Comparison of ENCODE assay signal across 8 mouse cellular contexts in the genomic region with DNA sequence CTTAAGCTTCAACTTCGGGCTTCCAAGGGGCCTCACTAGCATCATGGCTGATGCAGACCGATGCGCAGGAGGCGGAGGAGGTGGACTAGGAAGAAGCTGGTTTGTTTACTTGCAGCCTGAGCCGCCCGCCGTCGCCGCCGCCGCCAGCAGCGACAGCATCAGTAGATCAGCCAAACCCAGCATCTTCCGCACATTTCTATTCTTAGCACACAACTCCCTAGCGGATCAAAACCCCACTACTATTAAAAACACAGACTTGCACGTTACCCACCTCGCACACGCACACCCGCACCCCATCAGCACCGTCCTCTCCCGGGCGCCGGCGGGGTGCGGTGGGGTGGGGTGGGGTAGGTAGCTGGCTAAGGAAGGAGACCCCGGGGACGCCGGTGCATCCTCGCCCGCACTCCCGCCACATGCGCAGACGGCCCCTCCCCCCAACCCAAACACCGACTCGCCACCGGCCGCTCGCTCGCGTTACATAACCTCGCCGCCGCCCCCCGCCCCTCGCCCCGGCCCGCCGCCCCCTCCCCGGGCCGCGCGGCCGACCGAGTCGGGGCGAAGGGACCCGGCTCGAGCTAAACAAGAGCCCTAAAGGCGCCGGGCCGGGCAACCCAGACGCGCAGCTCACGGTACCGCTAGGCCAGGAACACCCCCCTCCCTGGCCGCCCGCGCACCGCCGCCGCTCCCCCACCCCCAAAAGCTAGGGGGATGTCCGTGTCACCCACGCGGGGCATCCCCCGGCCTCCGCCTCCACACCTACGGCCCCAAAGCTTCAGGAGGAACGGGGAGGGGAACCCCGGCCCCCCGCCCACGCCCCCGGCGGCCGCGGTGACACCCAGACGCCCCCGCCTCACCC. TPM values are rescaled to one million over a fixed set of nuclear protein-coding genes. Genes with fewer than 3 reads are reported as not detected.
DNase-seq lines count a peak whose midpoint lies in the region; ATAC-seq and TF ChIP-seq lines count a peak whose summit lies in the region.

No protein-coding gene starts in this region.

- H3K4me3 ChIP-seq in bone marrow macrophage, adult 2 months (ENCODE audit: insufficient read depth, low read length), result peak overlapping the region; percentile 57
- H3K4me3 ChIP-seq in erythroblast, embryonic 14.5 days (replicated peaks), result peak overlapping the region; percentile 71
- peak overlapping the region; percentile 81 for H3K4me3 ChIP-seq in heart, embryonic 12.5 days
- H3K4me3 ChIP-seq in kidney, postnatal 0 days (replicated peaks; ENCODE audit: low read depth, low read length), result peak overlapping the region; percentile 98
- peak overlapping the region; percentile 90 for H3K4me3 ChIP-seq in liver, embryonic 11.5 days (ENCODE audit: low read depth, low read length)

- H3K27me3 ChIP-seq in erythroblast, embryonic 14.5 days (ENCODE audit: control insufficient read depth), result peaks cover 63% of the 10 kb centered on the region
- no peaks in the 10 kb centered on the region for H3K27me3 ChIP-seq in heart, embryonic 12.5 days (replicated peaks)
- H3K27me3 ChIP-seq in kidney, postnatal 0 days (ENCODE audit: insufficient read depth, low read length), result no peaks in the 10 kb centered on the region
- H3K27me3 ChIP-seq in liver, embryonic 11.5 days (replicated peaks; ENCODE audit: control insufficient read depth, insufficient read depth, low read length), result no peaks in the 10 kb centered on the region
- H3K27me3 ChIP-seq in splenic B cell, adult 2 months (ENCODE audit: control insufficient read depth, insufficient read depth, low read length, poor library complexity, severe bottlenecking), result no peaks in the 10 kb centered on the region

- TF ChIP-seq POLR2A in bone marrow macrophage, adult 2 months (IDR thresholded peaks at IDR 0.05; ENCODE audit: borderline replicate concordance, low read depth, low read length), result no peak

- peaks cover 15% of the 10 kb centered on the region for H3K4me1 ChIP-seq in bone marrow macrophage, adult 2 months (ENCODE audit: control insufficient read depth, insufficient read depth, low read length)
- H3K4me1 ChIP-seq in erythroblast, embryonic 14.5 days (ENCODE audit: control insufficient read depth), result peaks cover 22% of the 10 kb centered on the region
- H3K4me1 ChIP-seq in heart, embryonic 12.5 days (replicated peaks), result peaks cover 11% of the 10 kb centered on the region
- H3K4me1 ChIP-seq in kidney, postnatal 0 days (replicated peaks; ENCODE audit: insufficient read depth, low read length), result 0 out of 2 replicates have a peak, but pooled peaks cover 3% of the 10 kb centered on the region
- 0 out of 2 replicates have a peak, but pooled peaks cover 3% of the 10 kb centered on the region for H3K4me1 ChIP-seq in liver, embryonic 11.5 days (replicated peaks; ENCODE audit: control insufficient read depth, insufficient read depth, low read length)

- H3K27ac ChIP-seq in bone marrow macrophage, adult 2 months (ENCODE audit: insufficient read depth, low read depth, low read length), result peak overlapping the region; percentile 37; the same call in 1 of the 2 replicates
- H3K27ac ChIP-seq in heart, embryonic 12.5 days (ENCODE audit: poor library complexity, severe bottlenecking), result peak overlapping the region; percentile 86
- H3K27ac ChIP-seq in kidney, postnatal 0 days, result peak overlapping the region; percentile 96
- H3K27ac ChIP-seq in liver, embryonic 11.5 days (ENCODE audit: low read depth, low read length), result peak overlapping the region; percentile 90

- peak overlapping the region; percentile 85 for H3K4me2 ChIP-seq in heart, embryonic 12.5 days
- H3K4me2 ChIP-seq in kidney, postnatal 0 days (ENCODE audit: low read length), result peak overlapping the region; percentile 83
- peak overlapping the region; percentile 95 for H3K4me2 ChIP-seq in liver, embryonic 11.5 days

- peak overlapping the region; percentile 88 for H3K9ac ChIP-seq in heart, embryonic 12.5 days
- H3K9ac ChIP-seq in kidney, postnatal 0 days (ENCODE audit: low read depth, low read length), result peak overlapping the region; percentile 92
- peak overlapping the region; percentile 82 for H3K9ac ChIP-seq in liver, embryonic 11.5 days (ENCODE audit: low read depth, low read length)

- peak; percentile 80 to 81 for DNase-seq in B cell, adult 2 months
- peak; percentile 90 for DNase-seq in kidney, postnatal 0 days (ENCODE audit: low spot score)
- DNase-seq in liver, embryonic 11.5 days (ENCODE audit: low spot score), result peak; percentile 79
- peak; percentile 87 for DNase-seq in naive thymus-derived CD4-positive, alpha-beta T cell, adult 2 months (ENCODE audit: low read depth)
- DNase-seq in splenic B cell, adult 2 months (ENCODE audit: low read depth, low spot score), result peak; percentile 76

- TF ChIP-seq CTCF in bone marrow macrophage, adult 2 months (IDR thresholded peaks at IDR 0.05; ENCODE audit: low read depth, low read length), result no peak
- no peak for TF ChIP-seq CTCF in kidney, postnatal 0 days (IDR thresholded peaks at IDR 0.05; ENCODE audit: low read depth)

- no peaks in the 10 kb centered on the region for H3K36me3 ChIP-seq in erythroblast, embryonic 14.5 days (ENCODE audit: control insufficient read depth)
- H3K36me3 ChIP-seq in heart, embryonic 12.5 days, result no peaks in the 10 kb centered on the region
- H3K36me3 ChIP-seq in kidney, postnatal 0 days (ENCODE audit: insufficient read depth, low read length), result no peaks in the 10 kb centered on the region
- H3K36me3 ChIP-seq in liver, embryonic 11.5 days (ENCODE audit: control insufficient read depth, insufficient read depth, low read length), result no peaks in the 10 kb centered on the region
- no peaks in the 10 kb centered on the region for H3K36me3 ChIP-seq in splenic B cell, adult 2 months (ENCODE audit: control insufficient read depth, insufficient read depth, low read length, poor library complexity, severe bottlenecking)

- under 1% methylated on average over 65 of the region's 86 CpGs for WGBS in heart, embryonic 12.5 days
- WGBS in kidney, postnatal 0 days, result under 1% methylated on average over 53 of the region's 86 CpGs
- under 1% methylated on average over 58 of the region's 86 CpGs for WGBS in liver, embryonic 11.5 days

- no peaks in the 10 kb centered on the region for H3K9me3 ChIP-seq in erythroblast, embryonic 14.5 days (ENCODE audit: control insufficient read depth, low read length)
- H3K9me3 ChIP-seq in heart, embryonic 12.5 days (replicated peaks), result no peaks in the 10 kb centered on the region
- no peaks in the 10 kb centered on the region for H3K9me3 ChIP-seq in kidney, postnatal 0 days (replicated peaks; ENCODE audit: low read length)
- no peaks in the 10 kb centered on the region for H3K9me3 ChIP-seq in liver, embryonic 11.5 days (ENCODE audit: control insufficient read depth, low read length)

- peak; percentile 65 for ATAC-seq in heart, embryonic 12.5 days (ENCODE audit: insufficient number of reproducible peaks, low FRiP score)
- peak; percentile 67 for ATAC-seq in kidney, postnatal 0 days (replicated peaks; ENCODE audit: low FRiP score, low read depth)
- ATAC-seq in liver, embryonic 11.5 days (replicated peaks; ENCODE audit: low FRiP score), result peak; percentile 38

RNA-seq across cellular contexts. Expression of a gene that starts 0.6 kb away (rescaled TPM):
- 29.7 and 32.6 TPM in 2 replicates for polyA plus RNA-seq in bone marrow macrophage, adult 2 months (2012; ENCODE audit: insufficient read depth, insufficient read length, missing spikeins)
- not detected in 2 replicates for polyA plus RNA-seq in erythroblast, embryonic 14.5 days (2012)
- 7.9 and 8.1 TPM in 2 replicates for polyA plus RNA-seq in heart, embryonic 12.5 days (2016; fragmentation: Nextera tagmentation; extraction: Ambion mirVana)
- 3.4 TPM in 2 replicates for polyA plus RNA-seq in kidney, postnatal 0 days (2015; fragmentation: Nextera tagmentation; extraction: Ambion mirVana)
- 3.5 and 4.3 TPM in 2 replicates for polyA plus RNA-seq in liver, embryonic 11.5 days (2014; fragmentation: Nextera tagmentation; extraction: Ambion mirVana)

Comparison
In these comparisons a context has a peak if more than half of its experiments do, and no peak if none do; other contexts are left out.
1. Peak in every context shown above with its lines: DNase-seq, ATAC-seq, H3K4me3 ChIP-seq and H3K27ac ChIP-seq.
2. H3K27ac ChIP-seq: peak in every context shown above with its lines; median percentile 96 in kidney, postnatal 0 days; 90 in liver, embryonic 11.5 days; 86 in heart, embryonic 12.5 days; 37 in bone marrow macrophage, adult 2 months.